Mouse (Mus musculus): ENCODE measurements around the gene Ehf. TPM values are rescaled to one million over a fixed set of nuclear protein-coding genes. Genes with fewer than 3 reads are reported as not detected.

Gene Ehf
- polyA plus RNA-seq, 1 experiment from 2014 or later = 3.0 TPM

- Histone ChIP-seq H3K9ac (no peak overlapping the region), H3K36me3 (ENCODE audit: insufficient read depth) (no peaks in the 10 kb centered on the region), H3K9me3 (ENCODE audit: low read depth, low read length) (no peaks in the 10 kb centered on the region), H3K27me3 (ENCODE audit: insufficient read depth, low read length) (no peaks in the 10 kb centered on the region), H3K4me3 (ENCODE audit: low read depth, low read length) (no peak overlapping the region), H3K4me2 (no peak overlapping the region), H3K27ac (ENCODE audit: low read depth) (no peak overlapping the region), H3K4me1 (ENCODE audit: insufficient read depth) (no peaks in the 10 kb centered on the region)
- ATAC-seq (ENCODE audit: insufficient read depth) (no peak), DNase-seq (no peak)
- WGBS = 90% methylated on average over 2 of the region's 2 CpGs
- no peak for TF ChIP-seq CTCF (IDR thresholded peaks at IDR 0.05; ENCODE audit: low read depth)
Observed at GRCm38 (mm10) chr2:103220871-103221270, 82.2 kb downstream of the Ehf start.

GRCm38 (mm10) chr2:103218323-103218722, 84.8 kb downstream of the Ehf start:
- no peak overlapping the region for H3K4me3 ChIP-seq (ENCODE audit: low read depth, low read length)
- TF ChIP-seq CTCF (IDR thresholded peaks at IDR 0.05; ENCODE audit: low read depth) = no peak
- ATAC-seq (ENCODE audit: insufficient read depth) = no peak
- 84% methylated on average over 4 of the region's 4 CpGs for WGBS
- H3K27me3 ChIP-seq (ENCODE audit: insufficient read depth, low read length) = no peaks in the 10 kb centered on the region
- no peaks in the 10 kb centered on the region for H3K9me3 ChIP-seq (ENCODE audit: low read depth, low read length)
- DNase-seq = no peak
- H3K4me1 ChIP-seq (ENCODE audit: insufficient read depth) = no peaks in the 10 kb centered on the region
- no peak overlapping the region for H3K9ac ChIP-seq
- H3K36me3 ChIP-seq (ENCODE audit: insufficient read depth) = no peaks in the 10 kb centered on the region
- H3K27ac ChIP-seq (ENCODE audit: low read depth) = no peak overlapping the region
- H3K4me2 ChIP-seq = no peak overlapping the region

DNA sequence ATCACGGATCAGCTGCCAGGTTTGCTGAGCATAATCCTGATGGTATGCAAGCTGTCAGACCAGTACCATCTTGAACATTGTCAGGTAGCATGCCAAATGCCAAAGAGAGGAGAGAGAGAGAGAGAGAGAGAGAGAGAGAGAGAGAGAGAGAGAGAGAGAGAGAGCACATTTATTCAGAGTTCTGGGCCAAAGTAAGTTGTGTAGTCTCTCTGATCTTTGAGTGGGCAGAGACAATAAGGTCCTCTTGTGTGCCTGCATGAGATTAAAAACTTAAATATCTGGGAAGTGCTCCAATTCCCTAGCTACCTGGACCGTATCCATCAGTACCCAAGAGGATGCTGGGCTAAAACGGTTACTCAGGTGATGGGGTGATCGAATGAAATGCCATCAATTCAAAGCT, 87.3 kb downstream of the Ehf start:
- Histone ChIP-seq H3K4me1 (ENCODE audit: insufficient read depth) (no peaks in the 10 kb centered on the region), H3K4me3 (ENCODE audit: low read depth, low read length) (no peak overlapping the region), H3K9me3 (ENCODE audit: low read depth, low read length) (no peaks in the 10 kb centered on the region), H3K36me3 (ENCODE audit: insufficient read depth) (no peaks in the 10 kb centered on the region), H3K9ac (no peak overlapping the region), H3K4me2 (no peak overlapping the region), H3K27me3 (ENCODE audit: insufficient read depth, low read length) (no peaks in the 10 kb centered on the region), H3K27ac (ENCODE audit: low read depth) (no peak overlapping the region)
- DNase-seq (no peak), ATAC-seq (ENCODE audit: insufficient read depth) (no peak)
- 86% methylated on average over 4 of the region's 4 CpGs for WGBS
- no peak for TF ChIP-seq CTCF (IDR thresholded peaks at IDR 0.05; ENCODE audit: low read depth)

- TF ChIP-seq CTCF (IDR thresholded peaks at IDR 0.05; ENCODE audit: low read depth) = no peak
- Histone ChIP-seq H3K36me3 (ENCODE audit: insufficient read depth) (no peaks in the 10 kb centered on the region), H3K27me3 (ENCODE audit: insufficient read depth, low read length) (no peaks in the 10 kb centered on the region), H3K4me2 (no peak overlapping the region), H3K4me3 (ENCODE audit: low read depth, low read length) (no peak overlapping the region), H3K9me3 (ENCODE audit: low read depth, low read length) (no peaks in the 10 kb centered on the region), H3K4me1 (ENCODE audit: insufficient read depth) (no peaks in the 10 kb centered on the region), H3K9ac (no peak overlapping the region), H3K27ac (ENCODE audit: low read depth) (no peak overlapping the region)
- WGBS = 75% methylated on average over 8 of the region's 8 CpGs
- no peak for ATAC-seq (ENCODE audit: insufficient read depth)
- DNase-seq = no peak
Observed at GRCm38 (mm10) chr2:103214861-103215260, 88.2 kb downstream of the Ehf start.

- H3K9ac ChIP-seq = no peak overlapping the region
- DNase-seq (no peak), ATAC-seq (ENCODE audit: insufficient read depth) (no peak)
- no peak for TF ChIP-seq CTCF (IDR thresholded peaks at IDR 0.05; ENCODE audit: low read depth)
- H3K36me3 ChIP-seq (ENCODE audit: insufficient read depth) = no peaks in the 10 kb centered on the region
- H3K4me3 ChIP-seq (ENCODE audit: low read depth, low read length) = no peak overlapping the region
- no peaks in the 10 kb centered on the region for H3K4me1 ChIP-seq (ENCODE audit: insufficient read depth)
- no peak overlapping the region for H3K27ac ChIP-seq (ENCODE audit: low read depth)
- 58% methylated on average over 1 of the region's 1 CpGs for WGBS
- no peaks in the 10 kb centered on the region for H3K9me3 ChIP-seq (ENCODE audit: low read depth, low read length)
- H3K4me2 ChIP-seq = no peak overlapping the region
- H3K27me3 ChIP-seq (ENCODE audit: insufficient read depth, low read length) = no peaks in the 10 kb centered on the region
Observed at GRCm38 (mm10) chr2:103213547-103213946, 89.5 kb downstream of the Ehf start.

Other genes starting within 250 kb of the Ehf start
- 37.0 and 38.5 TPM in 2 replicates for gene Pdhx, start 229.8 kb downstream of the Ehf start, polyA plus RNA-seq (2014; fragmentation: Nextera tagmentation; extraction: Ambion mirVana)
- 76.7 and 77.7 TPM in 2 replicates for gene Apip, start 229.6 kb downstream of the Ehf start, polyA plus RNA-seq (2014; fragmentation: Nextera tagmentation; extraction: Ambion mirVana)
- 4.9 and 5.8 TPM in 2 replicates for gene Elf5, start 108.4 kb upstream of the Ehf start, polyA plus RNA-seq (2014; fragmentation: Nextera tagmentation; extraction: Ambion mirVana)
- gene Cat, start 181.9 kb upstream of the Ehf start, polyA plus RNA-seq (2014; fragmentation: Nextera tagmentation; extraction: Ambion mirVana) = 89.8 and 94.7 TPM in 2 replicates